25 mouse cellular contexts compared by ENCODE assay signal in genomic region chr16:95214251-95215197, GRCm38 (mm10). TPM values are rescaled to one million over a fixed set of nuclear protein-coding genes. Genes with fewer than 3 reads are reported as not detected.
"Had no signal": no experiment of that assay in that cellular context is flagged by ENCODE, and none has a peak within 500 bp of the region (broad histone marks: within the 10 kb centered on the region; RNA-seq: fewer than 3 reads in every experiment).

No protein-coding gene starts in this region.

- H3K27ac ChIP-seq: heart, adult 2 months; heart, embryonic 13.5 days; heart, embryonic 15.5 days; hindbrain, embryonic 10.5 days; hindbrain, embryonic 12.5 days; hindbrain, embryonic 14.5 days; intestine, embryonic 15.5 days; layer of hippocampus, adult 2 months; left cerebral cortex, adult 2 months; limb, embryonic 10.5 days; limb, embryonic 12.5 days had no signal

- H3K4me2 ChIP-seq: heart, embryonic 13.5 days; heart, embryonic 15.5 days; hindbrain, embryonic 12.5 days; hindbrain, embryonic 14.5 days; intestine, embryonic 15.5 days; limb, embryonic 12.5 days had no signal

- H3K9me3 ChIP-seq: heart, embryonic 13.5 days; heart, embryonic 15.5 days; hindbrain, embryonic 10.5 days; hindbrain, embryonic 12.5 days; intestine, embryonic 15.5 days; limb, embryonic 10.5 days; limb, embryonic 12.5 days had no signal

- H3K36me3 ChIP-seq: heart, embryonic 13.5 days; heart, embryonic 15.5 days; hindbrain, embryonic 10.5 days; hindbrain, embryonic 12.5 days; intestine, embryonic 15.5 days; limb, embryonic 10.5 days; limb, embryonic 12.5 days had no signal

- H3K9ac ChIP-seq: forebrain, postnatal 0 days; heart, embryonic 13.5 days; heart, embryonic 15.5 days; hindbrain, embryonic 12.5 days; hindbrain, embryonic 14.5 days; intestine, embryonic 15.5 days; limb, embryonic 12.5 days had no signal

- H3K27me3 ChIP-seq: heart, embryonic 13.5 days; heart, embryonic 15.5 days; hindbrain, embryonic 12.5 days; intestine, embryonic 15.5 days; limb, embryonic 12.5 days had no signal

- H3K4me1 ChIP-seq: heart, embryonic 13.5 days; heart, embryonic 15.5 days; hindbrain, embryonic 12.5 days; intestine, embryonic 15.5 days; limb, embryonic 12.5 days had no signal

- ATAC-seq: forebrain, postnatal 0 days; hindbrain, embryonic 16.5 days; inflammation-experienced regulatory T-cells, adult 6 months; intestine, embryonic 15.5 days; intestine, postnatal 0 days had no signal

- H3K4me3 ChIP-seq: heart, adult 2 months; heart, embryonic 13.5 days; heart, embryonic 15.5 days; hindbrain, embryonic 10.5 days; hindbrain, embryonic 12.5 days; intestine, embryonic 15.5 days; layer of hippocampus, adult 2 months; left cerebral cortex, adult 2 months; limb, embryonic 10.5 days; limb, embryonic 12.5 days had no signal

- DNase-seq: forebrain, postnatal 0 days; gastrocnemius, postnatal 14 days; gastrocnemius, postnatal 36 days; heart, adult 2 months; heart, postnatal 10 days; heart, postnatal 4 days; kidney, adult 18-20 months; kidney, adult 8-10 months; kidney, postnatal 10 days; kidney, postnatal 25 days; kidney, postnatal 4 days; liver had no signal

RNA-seq across cellular contexts. Expression of gene Kcnj15, which starts 42.8 kb away (rescaled TPM):
- total RNA-seq: left cerebral cortex, adult 2 months had no signal
